Mouse (Mus musculus): ENCODE results near the gene Olfr743. TPM values are rescaled to one million over a fixed set of nuclear protein-coding genes. Genes with fewer than 3 reads are reported as not detected.
"Not testable (repeated sequence)": the region's sequence is repeated elsewhere in the genome, so short reads cannot be mapped to it uniquely, and the experiment has no call there.

The Olfr743 gene
- not detected for total RNA-seq (2021)

- DNase-seq (ENCODE audit: extremely low spot score in 1 of 2, low spot score in 1 of 2) = no peak
These were observed at the start of gene Olfr743 for GRCm38 (mm10) chr14:50521539-50521938. Gene Olfr743, plus strand, starts transcription at chr14:50521839.

GRCm38 (mm10) chr14:50472438-50472837, 49.2 kb upstream of the Olfr743 start, which contains the start of gene Olfr741:
Gene Olfr741, plus strand, starts transcription at chr14:50472738.
- DNase-seq (ENCODE audit: extremely low spot score in 1 of 2, low spot score in 1 of 2) = no peak

GRCm38 (mm10) chr14:50478406-50478805, 43.2 kb upstream of the Olfr743 start:
- no peak for DNase-seq (ENCODE audit: extremely low spot score in 1 of 2, low spot score in 1 of 2)

GRCm38 (mm10) chr14:50503300-50503699, 18.3 kb upstream of the Olfr743 start, which contains the start of gene Olfr742:
Gene Olfr742, plus strand, starts transcription at chr14:50503600.
- DNase-seq (ENCODE audit: extremely low spot score in 1 of 2, low spot score in 1 of 2) = no peak

GRCm38 (mm10) chr14:50552734-50553133, 31.1 kb downstream of the Olfr743 start:
- no peak for DNase-seq (ENCODE audit: extremely low spot score in 1 of 2, low spot score in 1 of 2)

GRCm38 (mm10) chr14:50573056-50573455, 51.4 kb downstream of the Olfr743 start:
- not testable (repeated sequence) for DNase-seq (ENCODE audit: extremely low spot score in 1 of 2, low spot score in 1 of 2)

Other genes starting within 250 kb of the Olfr743 start
- gene Olfr732, start 237.6 kb upstream of the Olfr743 start, total RNA-seq (2021) = not detected
- not detected for gene Olfr733, start 220.3 kb upstream of the Olfr743 start, total RNA-seq (2021)
- not detected for gene Olfr734, start 195.1 kb upstream of the Olfr743 start, total RNA-seq (2021)
- gene Olfr735, start 173.0 kb upstream of the Olfr743 start, total RNA-seq (2021) = not detected
- not detected for gene Tlr11, start 163.9 kb upstream of the Olfr743 start, total RNA-seq (2021)
- gene Olfr736, start 140.7 kb upstream of the Olfr743 start, total RNA-seq (2021) = not detected
- gene Olfr738, start 114.3 kb upstream of the Olfr743 start, total RNA-seq (2021) = not detected
- not detected for gene Olfr739, start 103.2 kb upstream of the Olfr743 start, total RNA-seq (2021)
- not detected for gene Olfr740, start 76.3 kb upstream of the Olfr743 start, total RNA-seq (2021)
- gene Olfr741, start 49.1 kb upstream of the Olfr743 start, total RNA-seq (2021) = not detected
- gene Olfr742, start 18.2 kb upstream of the Olfr743 start, total RNA-seq (2021) = not detected
- not detected for gene Olfr744, start 93.0 kb downstream of the Olfr743 start, total RNA-seq (2021)
- not detected for gene Olfr745, start 117.5 kb downstream of the Olfr743 start, total RNA-seq (2021)
- not detected for gene Olfr746, start 125.2 kb downstream of the Olfr743 start, total RNA-seq (2021)
- not detected for gene Olfr747, start 171.4 kb downstream of the Olfr743 start, total RNA-seq (2021)
- not detected for gene Olfr748, start 185.5 kb downstream of the Olfr743 start, total RNA-seq (2021)
- gene Olfr749, start 223.3 kb downstream of the Olfr743 start, total RNA-seq (2021) = not detected

Measured in layer of hippocampus, postnatal 25 days (tissue).